In the genomic region with DNA sequence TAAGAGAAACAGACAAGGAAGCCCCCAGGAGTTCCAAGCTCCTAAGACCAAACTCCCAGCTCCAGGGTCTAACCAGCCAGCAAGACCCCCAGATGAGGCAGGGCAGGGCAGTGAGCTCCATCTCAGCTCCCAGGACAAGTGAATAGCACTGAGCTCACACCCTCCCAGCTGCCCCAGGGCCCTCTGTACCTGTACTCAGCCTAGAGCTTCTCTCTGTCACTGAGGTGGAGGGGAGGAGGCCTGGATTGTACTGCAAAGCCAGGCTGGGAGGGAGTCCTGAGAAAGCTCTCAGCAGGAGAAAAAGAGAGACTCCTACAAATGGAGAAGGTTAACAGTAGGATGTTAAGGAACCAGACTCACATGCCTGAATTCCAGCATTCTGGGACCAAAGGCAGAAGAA, we compare ENCODE assay signal across 8 mouse cellular contexts. TPM values are rescaled to one million over a fixed set of nuclear protein-coding genes. Genes with fewer than 3 reads are reported as not detected.
DNase-seq lines count a peak whose midpoint lies in the region; ATAC-seq and TF ChIP-seq lines count a peak whose summit lies in the region.
"Had no signal": no experiment of that assay in that cellular context is flagged by ENCODE, and none has a peak within 500 bp of the region (broad histone marks: within the 10 kb centered on the region; RNA-seq: fewer than 3 reads in every experiment).

No protein-coding gene starts in this region.

- no peak overlapping the region for H3K9ac ChIP-seq in kidney, postnatal 0 days (ENCODE audit: low read depth, low read length)
- H3K9ac ChIP-seq in hindbrain, embryonic 16.5 days (ENCODE audit: low read depth, low read length) = no peak overlapping the region
- no peak overlapping the region for H3K9ac ChIP-seq in neural tube, embryonic 12.5 days

- H3K27me3 ChIP-seq in kidney, postnatal 0 days (ENCODE audit: insufficient read depth, low read length) = no peaks in the 10 kb centered on the region
- H3K27me3 ChIP-seq in hindbrain, embryonic 16.5 days (replicated peaks; ENCODE audit: control insufficient read depth, insufficient read depth, low read length) = no peaks in the 10 kb centered on the region
- H3K27me3 ChIP-seq in neural tube, embryonic 12.5 days (replicated peaks) = no peaks in the 10 kb centered on the region

- no peaks in the 10 kb centered on the region for H3K36me3 ChIP-seq in kidney, postnatal 0 days (ENCODE audit: insufficient read depth, low read length)
- H3K36me3 ChIP-seq in hindbrain, embryonic 16.5 days (ENCODE audit: control insufficient read depth, insufficient read depth, low read length) = no peaks in the 10 kb centered on the region
- no peaks in the 10 kb centered on the region for H3K36me3 ChIP-seq in neural tube, embryonic 12.5 days

- H3K27ac ChIP-seq in kidney, postnatal 0 days = peak overlapping the region; percentile 78
- peak overlapping the region; percentile 38 for H3K27ac ChIP-seq in cortical plate, adult 2 months (ENCODE audit: insufficient read depth, low read length)
- 0 out of 2 replicates have a peak overlapping the region, but pooled peaks have one; percentile 5 for H3K27ac ChIP-seq in hindbrain, embryonic 16.5 days (ENCODE audit: low read depth, low read length)
- no peak overlapping the region for H3K27ac ChIP-seq in neural tube, embryonic 12.5 days

- H3K4me2 ChIP-seq in kidney, postnatal 0 days (ENCODE audit: low read length) = no peak overlapping the region
- no peak overlapping the region for H3K4me2 ChIP-seq in hindbrain, embryonic 16.5 days (ENCODE audit: low read length)
- 0 out of 2 replicates have a peak overlapping the region, but pooled peaks have one; percentile 9 for H3K4me2 ChIP-seq in neural tube, embryonic 12.5 days (replicated peaks)

- H3K9me3 ChIP-seq in kidney, postnatal 0 days (replicated peaks; ENCODE audit: low read length) = no peaks in the 10 kb centered on the region
- H3K9me3 ChIP-seq in hindbrain, embryonic 16.5 days (ENCODE audit: control insufficient read depth, low read length) = no peaks in the 10 kb centered on the region
- no peaks in the 10 kb centered on the region for H3K9me3 ChIP-seq in neural tube, embryonic 12.5 days

- TF ChIP-seq POLR2A in cortical plate, adult 2 months (IDR thresholded peaks at IDR 0.05; ENCODE audit: extremely low read depth, insufficient read depth, low read length) = no peak

- no peak overlapping the region for H3K4me3 ChIP-seq in kidney, postnatal 0 days (replicated peaks; ENCODE audit: low read depth, low read length)
- H3K4me3 ChIP-seq in cortical plate, adult 2 months (ENCODE audit: insufficient read depth, low read length) = no peak overlapping the region
- H3K4me3 ChIP-seq in hindbrain, embryonic 16.5 days (ENCODE audit: low read length) = no peak overlapping the region
- H3K4me3 ChIP-seq in neural tube, embryonic 12.5 days = no peak overlapping the region

- no peaks in the 10 kb centered on the region for H3K4me1 ChIP-seq in kidney, postnatal 0 days (replicated peaks; ENCODE audit: insufficient read depth, low read length)
- no peaks in the 10 kb centered on the region; the same call in 1 of the 2 replicates for H3K4me1 ChIP-seq in cortical plate, adult 2 months (ENCODE audit: control insufficient read depth, insufficient read depth, low read length)
- no peaks in the 10 kb centered on the region for H3K4me1 ChIP-seq in hindbrain, embryonic 16.5 days (ENCODE audit: control insufficient read depth, insufficient read depth, low read depth, low read length)
- no peaks in the 10 kb centered on the region for H3K4me1 ChIP-seq in neural tube, embryonic 12.5 days

- no peak for TF ChIP-seq CTCF in kidney, postnatal 0 days (IDR thresholded peaks at IDR 0.05; ENCODE audit: low read depth)
- TF ChIP-seq CTCF in cortical plate, adult 2 months (IDR thresholded peaks at IDR 0.05; ENCODE audit: extremely low read depth, insufficient read depth, low read length) = no peak

- DNase-seq in kidney, postnatal 0 days (ENCODE audit: low spot score) = no peak
- no peak for DNase-seq in kidney, postnatal 14 days
- no peak for DNase-seq in natural killer cell, adult 2 months (ENCODE audit: low spot score in 2 of 2)
- DNase-seq in retina, embryonic 14.5 days (ENCODE audit: low spot score) = no peak

- no peak for ATAC-seq in kidney, postnatal 0 days (replicated peaks; ENCODE audit: low FRiP score, low read depth)
- ATAC-seq in hindbrain, embryonic 16.5 days = no peak
- no peak for ATAC-seq in neural tube, embryonic 12.5 days (ENCODE audit: low FRiP score, low read depth)

RNA-seq across cellular contexts. Expression of a gene that starts 6.0 kb away (rescaled TPM):
- polyA plus RNA-seq in kidney, postnatal 0 days (2015; fragmentation: Nextera tagmentation; extraction: Ambion mirVana) = not detected in 2 replicates
- 0.17 and 0.44 TPM in 2 replicates for polyA plus RNA-seq in cortical plate, adult 2 months (2012; rRNA removed)
- 0.19 and 0.20 TPM in 2 replicates for polyA plus RNA-seq in hindbrain, embryonic 16.5 days (2015; fragmentation: Nextera tagmentation; extraction: Ambion mirVana)
- polyA plus RNA-seq in neural tube, embryonic 12.5 days (2016; fragmentation: Nextera tagmentation; extraction: Ambion mirVana) = not detected in 2 replicates
- polyA plus RNA-seq: large intestine, adult 2 months had no signal

RNA-seq across cellular contexts. Expression of a gene that starts 11.5 kb away (rescaled TPM):
- 203 and 220 TPM in 2 replicates for polyA plus RNA-seq in kidney, postnatal 0 days (2015; fragmentation: Nextera tagmentation; extraction: Ambion mirVana)
- polyA plus RNA-seq in cortical plate, adult 2 months (2012; rRNA removed) = 186 and 195 TPM in 2 replicates
- 182 and 185 TPM in 2 replicates for polyA plus RNA-seq in hindbrain, embryonic 16.5 days (2015; fragmentation: Nextera tagmentation; extraction: Ambion mirVana)
- 306 and 318 TPM in 2 replicates for polyA plus RNA-seq in neural tube, embryonic 12.5 days (2016; fragmentation: Nextera tagmentation; extraction: Ambion mirVana)

RNA-seq across cellular contexts. Expression of a gene that starts 45.9 kb away (rescaled TPM):
- polyA plus RNA-seq in kidney, postnatal 0 days (2015; fragmentation: Nextera tagmentation; extraction: Ambion mirVana) = 0.80 and 1.4 TPM in 2 replicates
- polyA plus RNA-seq in cortical plate, adult 2 months (2012; rRNA removed) = 2.3 and 2.4 TPM in 2 replicates
- polyA plus RNA-seq in hindbrain, embryonic 16.5 days (2015; fragmentation: Nextera tagmentation; extraction: Ambion mirVana) = 1.9 and 2.7 TPM in 2 replicates
- 0.80 and 6.0 TPM in 2 replicates for polyA plus RNA-seq in neural tube, embryonic 12.5 days (2016; fragmentation: Nextera tagmentation; extraction: Ambion mirVana)

RNA-seq across cellular contexts. Expression of a gene that starts 60.0 kb away (rescaled TPM):
- 12.2 and 13.5 TPM in 2 replicates for polyA plus RNA-seq in kidney, postnatal 0 days (2015; fragmentation: Nextera tagmentation; extraction: Ambion mirVana)
- polyA plus RNA-seq in cortical plate, adult 2 months (2012; rRNA removed) = 3.6 and 3.9 TPM in 2 replicates
- polyA plus RNA-seq in hindbrain, embryonic 16.5 days (2015; fragmentation: Nextera tagmentation; extraction: Ambion mirVana) = 1.1 and 1.5 TPM in 2 replicates
- polyA plus RNA-seq in neural tube, embryonic 12.5 days (2016; fragmentation: Nextera tagmentation; extraction: Ambion mirVana) = 4.5 and 4.9 TPM in 2 replicates
